Mouse (Mus musculus): ENCODE results near the gene Clspn.

Gene Clspn

DNA sequence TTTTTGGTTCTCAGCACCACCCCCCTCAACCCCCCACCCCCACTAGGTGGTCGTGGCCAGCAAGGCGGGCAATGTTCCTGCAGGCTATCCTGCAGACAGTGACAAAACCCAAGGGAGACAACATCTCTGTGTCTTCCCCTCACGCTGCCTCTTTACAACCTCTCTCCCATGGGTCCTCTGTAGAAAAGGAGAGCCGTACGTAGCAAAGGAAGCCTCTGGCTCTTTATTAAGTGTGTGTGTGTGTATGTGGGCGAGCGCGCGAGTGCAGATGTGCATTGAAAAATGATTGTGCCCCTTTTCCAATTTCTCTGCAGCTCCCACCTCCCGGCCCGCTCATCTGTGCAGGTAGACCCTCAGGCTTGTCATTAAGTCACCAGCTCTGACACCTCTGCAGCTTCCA lies 79.6 kb downstream of the Clspn start:
- no peak for DNase-seq (ENCODE audit: low spot score in 2 of 2)

GRCm38 (mm10) chr4:126637446-126637845 lies 80.7 kb downstream of the Clspn start:
- no peak for DNase-seq (ENCODE audit: low spot score in 2 of 2)

GRCm38 (mm10) chr4:126639339-126639738 lies 82.6 kb downstream of the Clspn start:
- DNase-seq (ENCODE audit: low spot score in 2 of 2) = no peak

DNA sequence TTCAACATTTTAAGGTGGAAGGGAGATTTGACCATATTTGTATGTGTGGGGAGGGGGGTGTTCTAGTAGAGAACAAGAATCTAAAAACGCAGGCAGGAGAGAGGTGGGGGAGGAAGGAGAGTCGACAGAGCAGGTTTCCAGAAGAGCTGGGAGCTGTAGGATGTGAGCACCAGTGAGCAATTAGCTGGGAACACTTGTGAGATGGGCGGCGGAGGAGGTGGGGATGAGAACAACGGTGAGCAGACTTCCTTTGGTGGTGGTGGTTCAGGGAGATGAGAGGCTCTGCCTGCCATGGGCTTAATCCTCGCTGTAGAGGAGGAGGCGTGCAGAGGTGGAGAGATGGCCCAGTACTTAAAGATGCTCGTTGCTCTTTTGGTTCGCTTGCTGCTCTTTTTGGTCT lies 85.2 kb downstream of the Clspn start:
- no peak for DNase-seq (ENCODE audit: low spot score in 2 of 2)
